Mouse (Mus musculus) layer of hippocampus, adult 9-10 months (tissue): ENCODE measurements around the gene Rcbtb2.

Source experiments
- DNase-seq: peaks from one replicate; pipeline ENCODE4 v3.0.0; 2022; ENCODE audit warnings: low spot score

Gene Rcbtb2

DNA sequence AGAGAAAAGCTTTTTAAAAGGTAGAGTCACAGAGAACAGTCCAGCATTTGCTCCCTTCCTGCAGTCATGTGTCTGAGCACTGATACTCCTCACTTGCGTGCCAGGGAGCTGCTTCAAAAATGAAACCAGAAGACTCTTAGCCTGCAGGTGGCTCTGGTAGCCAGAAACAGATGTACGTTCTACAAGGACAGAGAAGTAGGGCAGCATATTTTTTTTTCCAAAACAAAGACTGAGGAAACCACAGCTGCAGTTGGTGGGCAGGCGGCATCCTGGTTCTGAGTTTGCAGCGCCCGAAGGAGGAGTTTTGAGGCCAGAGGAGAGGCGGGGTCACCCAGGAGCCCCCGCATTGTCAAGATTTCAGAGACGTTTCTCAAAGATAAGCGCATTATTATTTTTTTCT lies 5.9 kb upstream of the Rcbtb2 start:
- DNase-seq, result no peak

DNA sequence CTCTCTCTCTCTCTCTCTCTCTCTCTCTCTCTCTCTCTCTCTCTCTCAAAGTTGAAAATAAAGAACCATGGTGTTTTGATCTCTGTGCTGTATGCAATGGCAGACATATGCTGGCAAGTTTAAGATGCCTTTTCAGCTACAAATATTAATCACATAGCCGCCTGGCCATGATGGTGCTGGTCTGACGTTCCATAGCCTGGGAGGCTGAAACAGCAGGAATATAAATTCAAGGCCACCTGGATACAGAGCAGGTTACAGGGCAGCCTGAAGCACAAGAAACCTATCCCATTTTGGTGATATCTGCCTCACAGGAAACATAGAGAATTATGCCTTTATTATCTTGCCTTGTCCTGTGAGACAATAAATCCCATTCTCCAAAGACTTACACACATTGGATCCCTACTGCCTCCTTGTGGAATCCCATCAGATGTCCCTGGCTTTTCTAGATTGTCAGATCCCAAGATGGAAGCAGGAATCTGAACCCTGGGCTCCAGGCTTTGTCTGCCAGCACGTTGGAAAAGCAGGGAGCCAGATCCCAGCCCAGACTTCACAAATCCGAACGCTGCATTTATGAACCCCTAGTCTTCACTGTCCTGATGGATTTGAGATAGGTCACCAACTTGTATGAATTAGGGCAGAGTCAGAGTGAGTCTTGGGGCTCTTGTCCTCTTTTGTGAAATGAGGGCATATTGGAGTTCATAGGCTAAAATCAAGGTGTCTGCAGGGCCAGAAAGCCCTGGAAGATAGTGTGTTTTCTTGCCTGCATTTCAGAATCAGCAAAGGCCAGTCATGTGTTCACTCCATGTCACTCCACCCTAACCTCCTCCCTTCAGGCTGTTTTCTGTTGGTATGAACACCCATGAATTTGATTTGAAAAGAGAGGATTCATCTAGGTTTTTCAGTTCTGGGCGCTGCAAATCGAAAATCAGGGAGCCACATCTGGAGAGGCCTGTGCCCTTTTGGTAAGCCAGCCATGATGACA lies 5.1 kb upstream of the Rcbtb2 start:
- DNase-seq, result no peak

DNA sequence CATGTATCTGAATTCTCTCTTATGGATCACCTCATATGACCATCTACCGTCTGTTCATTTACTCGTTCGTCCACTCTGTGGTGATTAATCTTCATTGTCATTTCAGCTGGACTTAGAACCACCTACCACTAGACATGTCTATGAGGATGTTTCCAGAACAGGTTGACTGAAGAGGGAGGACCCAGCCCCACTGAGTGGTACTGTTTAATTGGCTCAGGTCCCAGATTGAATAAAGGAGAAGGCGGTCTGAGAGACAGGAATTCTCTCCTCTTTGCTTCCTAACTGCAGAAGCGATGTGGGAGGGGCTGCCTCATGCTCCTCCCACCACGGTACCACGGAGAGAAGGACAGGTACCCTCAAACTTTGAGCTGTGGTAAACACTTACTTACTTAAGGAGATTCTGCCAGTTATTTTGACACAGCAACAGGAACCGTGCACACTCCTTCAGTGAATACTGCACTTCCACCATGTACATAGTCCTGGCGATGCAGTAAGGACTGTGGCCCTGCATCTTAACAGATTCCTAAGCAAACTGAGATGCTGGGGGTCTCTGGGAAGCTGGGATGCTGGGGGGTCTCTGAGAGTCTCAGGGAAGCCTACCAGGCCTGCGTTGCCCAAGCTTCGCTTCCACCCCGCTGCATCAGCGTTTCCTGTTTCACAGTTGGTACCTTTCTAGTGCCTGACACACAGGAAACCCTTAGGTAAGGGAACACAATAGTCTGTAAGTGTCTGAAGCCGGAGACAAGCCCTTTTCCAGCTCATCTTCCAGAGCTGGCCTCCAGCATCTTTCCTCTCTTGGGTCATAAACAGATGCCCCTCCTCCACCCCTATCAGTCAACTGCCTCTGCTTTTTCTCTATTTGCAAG lies 4.1 kb upstream of the Rcbtb2 start:
- no peak for DNase-seq

DNA sequence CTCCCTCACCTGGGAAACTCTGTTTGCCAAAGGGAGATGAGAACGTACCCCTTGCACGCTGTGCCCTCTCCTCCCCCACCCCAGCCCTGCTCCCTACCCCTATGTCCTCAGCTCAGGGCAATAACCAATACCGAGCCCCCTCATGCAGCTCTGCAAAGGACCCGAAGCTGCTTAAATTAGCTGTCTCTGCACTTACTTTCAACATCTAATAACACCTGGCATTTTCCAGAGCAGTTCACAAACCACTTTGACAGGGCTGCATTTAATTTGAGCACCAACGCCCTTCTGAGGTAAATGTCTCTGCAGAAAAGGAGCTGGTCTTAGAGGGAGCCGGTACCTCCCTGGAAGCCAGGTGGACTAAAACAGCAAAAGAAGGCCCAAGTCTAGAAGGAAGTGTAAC lies 3.4 kb upstream of the Rcbtb2 start:
- no peak for DNase-seq

DNA sequence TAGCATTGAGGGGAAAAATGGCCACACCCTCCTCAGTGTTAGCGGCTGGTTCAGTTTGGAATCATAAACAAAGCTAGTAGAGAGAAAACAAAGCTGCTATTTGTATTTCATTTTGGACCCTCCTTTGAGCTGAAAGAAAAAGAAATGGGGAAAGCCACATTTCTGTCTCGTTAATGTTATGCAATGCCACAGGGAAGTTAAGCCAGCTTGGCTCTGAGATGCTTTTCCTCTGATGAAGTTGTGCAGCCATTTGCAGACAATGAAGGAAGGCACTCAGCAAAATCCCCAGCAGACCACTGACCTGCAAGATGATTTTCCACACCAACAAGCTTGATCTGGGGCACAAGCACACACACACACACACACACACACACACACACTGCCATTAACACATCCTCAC lies 2.9 kb upstream of the Rcbtb2 start:
- DNase-seq, result no peak

DNA sequence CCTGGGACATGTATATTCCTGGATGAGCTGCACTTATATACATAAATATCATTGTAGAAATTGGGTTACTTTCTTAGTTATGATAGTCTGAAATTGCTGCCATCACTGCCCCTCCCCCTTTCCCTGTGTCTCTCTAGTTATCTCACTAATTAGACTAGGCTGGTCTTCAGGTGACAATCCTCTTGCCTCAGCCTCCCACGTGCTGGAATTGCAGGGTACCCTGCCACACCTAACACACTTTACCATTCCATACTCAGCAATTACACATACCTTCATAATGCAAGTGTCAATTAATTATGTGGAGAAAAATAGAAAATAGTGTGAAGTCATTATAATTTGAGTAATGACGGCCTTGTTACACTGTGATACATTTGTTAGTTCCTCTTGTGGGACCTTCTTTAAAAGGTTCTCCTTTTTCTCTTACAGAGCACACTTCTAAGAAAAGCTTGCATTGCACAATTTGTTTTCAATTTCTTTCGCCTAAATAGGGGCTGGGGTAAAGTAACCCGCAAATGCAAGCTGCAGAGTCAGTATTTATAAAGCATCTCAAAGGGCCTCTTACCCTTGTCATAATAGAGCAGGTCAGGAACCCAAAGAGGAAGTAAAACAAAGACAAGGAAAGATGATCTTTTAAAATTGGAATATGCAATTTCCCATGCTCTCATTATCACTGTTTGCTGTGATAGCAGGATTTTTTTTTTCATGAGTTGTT lies 470 bp upstream of the Rcbtb2 start:
- DNase-seq, result no peak

DNA sequence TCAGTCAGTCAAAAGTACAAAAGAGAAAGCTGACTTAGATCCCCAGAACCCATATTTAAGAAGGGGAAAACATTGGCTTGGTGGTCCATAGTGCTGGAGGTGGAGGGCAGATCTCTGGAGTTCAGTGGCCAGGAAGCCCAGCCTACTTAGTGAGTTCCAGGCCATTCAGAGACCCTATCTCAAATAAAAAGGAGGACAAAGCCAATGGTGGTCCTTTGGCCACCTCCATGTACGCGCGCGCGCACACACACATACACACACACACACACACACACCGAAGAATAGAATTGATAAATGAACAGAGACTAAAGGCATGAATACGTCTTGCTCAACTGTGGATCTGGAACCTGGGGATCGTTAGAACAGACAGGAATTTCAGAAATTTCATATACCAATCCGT lies 544 bp downstream of the Rcbtb2 start:
- no peak for DNase-seq

DNA sequence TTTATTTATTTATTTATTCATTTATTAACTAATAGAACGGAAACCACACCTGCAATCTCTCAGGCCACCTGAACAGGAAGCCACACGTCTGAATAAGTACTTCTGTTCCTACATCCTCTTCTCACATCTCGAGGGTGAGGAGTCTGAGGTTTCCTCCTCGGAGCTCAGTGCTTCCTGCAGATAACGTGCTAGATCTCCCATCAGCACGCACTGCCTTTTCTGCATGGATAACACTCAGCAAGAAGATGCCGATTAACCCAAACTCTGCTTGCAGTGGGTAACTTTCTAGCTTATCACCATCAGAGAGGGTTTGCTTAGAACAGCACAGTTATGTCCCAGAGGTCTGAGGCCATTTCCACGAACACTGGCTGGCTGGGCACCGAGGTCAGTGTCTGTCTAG lies 949 bp downstream of the Rcbtb2 start:
- no peak for DNase-seq

DNA sequence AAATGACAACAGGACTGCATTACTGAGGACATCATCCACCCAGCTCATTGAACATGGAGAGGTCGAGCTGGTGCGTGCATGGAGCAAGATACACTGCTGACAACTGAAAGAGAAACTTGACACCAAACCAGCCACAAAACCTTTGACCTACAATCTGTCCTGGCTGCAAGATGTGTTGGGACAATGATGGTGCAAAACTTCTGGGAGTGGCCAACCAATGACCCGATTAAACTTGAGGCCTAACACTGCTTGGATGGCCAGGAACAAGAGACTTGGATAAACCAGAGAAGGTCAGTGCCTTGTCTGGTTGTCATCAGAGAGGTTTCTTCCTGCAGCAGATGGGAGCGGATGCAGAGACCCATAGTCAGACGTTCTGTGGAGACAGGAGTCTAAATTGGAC lies 7.7 kb downstream of the Rcbtb2 start:
- DNase-seq, result no peak

DNA sequence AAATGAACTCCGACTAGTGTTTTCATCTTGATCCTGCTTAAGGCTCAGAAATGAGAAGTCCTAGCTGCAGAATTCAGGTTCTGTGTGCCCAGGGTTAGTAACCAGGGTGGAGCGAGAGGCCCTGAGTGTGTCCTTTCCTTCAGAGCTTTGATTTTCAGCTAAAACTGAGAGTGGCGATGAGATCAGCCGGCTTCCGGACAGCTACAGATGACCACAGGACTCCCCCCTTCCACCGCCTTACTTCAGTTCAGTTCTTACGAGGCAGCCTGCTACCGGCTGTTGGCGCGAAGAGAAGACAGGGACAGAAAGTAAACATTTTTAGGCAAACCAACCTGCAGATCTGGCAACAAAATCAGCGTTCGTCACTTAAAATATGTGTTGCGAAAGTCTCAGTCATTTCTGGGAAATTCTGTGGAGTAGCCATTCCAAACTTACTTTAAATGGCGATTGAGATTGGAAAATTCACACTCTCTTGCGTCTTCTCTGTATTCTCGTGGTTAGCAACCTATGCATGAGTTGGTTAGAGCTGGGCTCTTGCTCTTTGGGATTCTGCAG lies 9.1 kb downstream of the Rcbtb2 start:
- DNase-seq, result no peak

DNA sequence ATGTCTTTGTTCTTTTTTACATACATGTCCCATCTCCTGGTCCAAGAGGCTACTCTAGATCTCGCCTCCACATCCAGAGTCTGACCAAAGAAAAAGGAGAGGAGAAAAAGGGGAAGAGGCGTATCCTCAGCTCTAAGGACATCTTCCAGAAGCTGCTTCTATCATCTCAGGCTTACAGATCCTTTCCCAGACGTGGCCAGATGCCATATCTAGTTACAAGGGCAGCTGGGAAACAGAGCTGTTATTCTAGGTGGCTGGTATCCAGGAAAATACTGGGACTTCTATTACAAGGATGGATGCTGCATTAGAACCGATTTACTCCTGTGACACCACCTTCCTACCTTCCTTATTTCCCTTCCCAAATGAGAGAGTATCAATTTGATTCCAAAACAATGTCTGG lies 9.9 kb downstream of the Rcbtb2 start:
- no peak for DNase-seq

DNA sequence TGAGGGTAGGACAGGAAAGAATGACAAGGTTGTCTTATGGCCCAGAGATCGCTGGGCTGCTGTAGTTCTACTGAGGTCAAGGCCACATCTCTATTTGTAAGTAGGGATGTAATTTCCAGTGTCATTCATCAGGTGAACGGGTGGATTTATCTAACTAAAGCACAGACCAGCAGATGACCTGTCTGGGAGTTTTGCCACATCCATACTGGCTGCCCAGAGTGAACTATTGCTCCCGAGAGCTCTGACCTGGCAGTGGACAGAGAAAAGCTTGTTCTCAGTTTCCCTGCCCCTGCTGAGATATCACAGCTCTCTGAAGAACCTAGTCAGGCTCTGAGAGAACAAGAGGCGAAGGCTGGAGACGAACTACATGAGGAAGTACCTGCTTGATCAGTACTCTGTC lies 14.4 kb downstream of the Rcbtb2 start:
- no peak for DNase-seq

DNA sequence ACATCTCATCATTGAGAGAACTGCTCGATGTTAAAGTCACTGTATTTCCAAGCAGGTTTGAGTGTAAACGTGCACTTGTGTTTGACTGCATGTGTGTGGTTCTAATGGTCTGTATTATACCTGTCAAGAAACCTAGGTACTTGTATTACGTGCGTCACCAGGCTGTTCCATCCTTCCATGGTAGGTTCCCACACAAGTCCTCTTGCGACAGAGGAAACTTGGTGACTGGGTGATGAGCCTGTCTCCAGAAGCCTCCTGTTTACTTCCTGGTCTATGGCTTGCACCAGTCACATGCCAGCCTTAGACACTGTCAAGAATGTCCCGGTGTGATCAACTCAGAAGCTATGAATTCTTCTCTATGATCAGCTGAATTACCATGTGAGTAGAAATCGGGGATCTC lies 15.6 kb downstream of the Rcbtb2 start:
- no peak for DNase-seq

DNA sequence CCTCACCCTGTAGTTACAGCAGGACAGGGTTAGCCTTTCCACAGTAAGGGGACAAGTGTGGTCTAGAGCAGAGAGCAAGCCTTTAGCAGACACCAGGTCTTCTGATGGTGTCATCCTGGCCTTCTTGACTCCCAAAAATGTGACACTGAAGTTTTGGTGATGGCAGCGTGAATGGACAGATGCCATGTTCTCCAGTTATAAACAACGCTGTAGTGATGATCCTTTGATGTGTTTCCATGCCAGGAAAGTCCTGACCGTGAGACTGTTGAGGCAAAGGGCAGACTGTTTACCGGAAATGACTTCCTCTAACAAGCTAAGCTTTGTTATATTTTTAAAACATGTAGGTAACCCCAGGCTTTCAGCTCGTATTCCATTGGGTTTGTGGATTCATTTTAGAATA lies 17.0 kb downstream of the Rcbtb2 start:
- DNase-seq, result no peak

DNA sequence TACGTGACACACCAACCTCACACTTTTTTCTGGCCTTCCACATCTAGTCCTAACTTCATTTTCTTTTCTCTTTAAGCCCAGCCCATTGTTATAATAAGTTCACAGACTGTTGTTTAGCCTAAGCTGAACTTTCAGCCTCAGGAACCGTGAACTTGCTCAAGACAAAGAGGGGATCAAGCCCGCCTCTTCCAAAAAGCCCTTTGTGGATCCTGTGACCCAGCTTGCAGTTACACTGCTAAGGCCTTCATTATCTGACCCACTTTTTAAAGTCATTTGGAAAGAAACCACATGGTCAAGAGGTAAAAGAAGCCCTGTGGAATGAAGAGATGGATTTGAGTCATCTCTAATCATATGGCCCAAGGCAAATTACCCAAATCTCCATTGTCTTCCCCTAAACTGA lies 19.0 kb downstream of the Rcbtb2 start:
- DNase-seq, result no peak

DNA sequence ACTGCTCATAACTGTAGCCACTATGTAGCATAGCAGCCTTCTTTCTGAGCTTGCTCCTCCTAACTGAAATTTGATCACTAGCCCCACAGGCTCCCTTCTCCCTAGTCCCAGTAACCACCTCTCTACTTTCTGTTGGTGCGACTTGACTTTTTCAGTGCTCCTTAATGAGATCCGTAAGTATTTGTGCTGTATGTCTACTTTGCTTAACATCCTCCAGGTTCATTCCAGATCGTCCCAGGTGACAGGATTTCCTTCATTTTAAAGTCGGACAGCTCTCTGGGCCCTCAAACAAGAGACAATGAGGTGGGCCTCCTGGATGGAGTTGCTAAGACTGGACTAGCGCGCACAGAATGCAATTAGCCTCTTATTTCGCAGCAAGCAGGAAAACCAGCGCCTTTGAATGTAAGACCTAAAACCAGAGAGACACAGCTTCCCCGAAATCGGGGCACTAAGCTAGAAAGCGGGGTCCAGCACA lies 19.6 kb downstream of the Rcbtb2 start:
- DNase-seq, result no peak

DNA sequence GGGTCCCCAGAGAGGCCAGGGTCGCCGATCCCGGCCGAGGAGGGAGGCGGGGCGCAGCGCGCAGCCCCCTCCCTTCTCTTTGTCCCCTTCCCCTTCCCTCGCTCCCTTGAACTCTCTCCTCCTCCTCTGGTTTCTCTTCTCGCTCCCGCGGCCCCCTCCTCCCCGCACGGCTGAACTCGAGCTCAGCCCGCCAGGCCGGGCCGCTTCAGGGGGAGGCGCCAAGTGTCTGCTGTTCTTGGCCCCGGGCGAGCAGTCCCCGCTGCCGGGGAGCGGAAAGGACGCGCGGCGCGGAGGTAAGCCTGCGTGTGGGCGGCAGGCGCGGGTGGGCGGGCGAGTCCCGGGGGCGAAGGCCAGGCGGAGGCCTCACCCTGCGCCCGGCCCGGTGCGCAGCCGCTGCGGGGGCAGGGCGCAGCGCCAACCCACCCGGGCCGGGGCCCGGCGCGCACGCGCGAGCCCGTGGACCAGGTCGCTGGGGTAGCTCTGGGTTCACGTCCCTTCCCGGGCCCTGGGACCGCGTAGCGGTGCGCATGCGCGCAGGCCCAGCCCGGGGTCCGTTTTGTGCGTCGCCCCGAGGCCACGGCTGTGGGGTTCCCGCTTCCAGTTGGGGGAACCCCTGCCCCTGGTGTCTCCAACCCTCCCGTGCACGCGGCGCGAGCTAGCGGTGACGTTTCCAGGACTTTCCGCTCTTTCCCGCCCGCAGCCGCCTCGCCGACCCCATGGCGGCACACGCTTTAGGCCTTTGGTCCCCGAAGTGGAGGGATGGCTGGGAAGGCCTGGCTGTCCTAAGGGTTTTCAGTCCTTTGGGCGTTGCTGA lies 20.3 kb downstream of the Rcbtb2 start:
- DNase-seq, result no peak

DNA sequence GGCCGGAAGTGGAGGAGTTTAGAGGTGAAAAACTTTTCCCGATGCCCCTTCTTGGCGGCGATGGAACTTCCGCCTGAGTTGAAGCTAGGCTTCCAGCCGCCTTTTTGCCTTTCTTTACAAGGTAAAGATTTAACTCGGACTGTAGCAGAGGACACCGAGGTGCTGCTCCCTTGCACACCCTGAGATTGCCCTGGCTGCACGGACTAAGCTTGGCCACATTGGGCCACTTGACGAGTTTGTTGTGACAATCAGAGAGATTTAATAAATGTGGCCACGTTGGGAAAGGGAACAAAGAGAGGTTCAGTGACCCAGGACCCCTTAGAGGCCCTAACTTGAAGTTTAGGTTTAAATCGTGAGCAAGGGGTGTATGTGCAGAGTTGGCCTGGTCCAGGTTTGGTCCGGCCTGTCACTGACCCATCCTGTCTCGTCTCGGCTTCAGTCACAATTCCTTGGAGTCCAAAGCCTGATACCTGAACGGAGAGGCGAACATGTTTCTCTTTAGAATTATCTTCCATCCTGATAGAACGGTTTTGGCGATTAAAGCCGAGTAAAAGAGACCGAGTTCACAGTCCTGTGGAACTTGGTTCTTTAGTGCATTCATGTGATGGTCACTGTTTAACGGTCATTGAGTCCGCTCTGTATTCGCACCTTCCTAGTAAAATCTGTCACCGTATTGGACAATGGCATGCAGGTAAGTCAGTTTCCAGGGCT lies 21.0 kb downstream of the Rcbtb2 start:
- DNase-seq, result no peak

DNA sequence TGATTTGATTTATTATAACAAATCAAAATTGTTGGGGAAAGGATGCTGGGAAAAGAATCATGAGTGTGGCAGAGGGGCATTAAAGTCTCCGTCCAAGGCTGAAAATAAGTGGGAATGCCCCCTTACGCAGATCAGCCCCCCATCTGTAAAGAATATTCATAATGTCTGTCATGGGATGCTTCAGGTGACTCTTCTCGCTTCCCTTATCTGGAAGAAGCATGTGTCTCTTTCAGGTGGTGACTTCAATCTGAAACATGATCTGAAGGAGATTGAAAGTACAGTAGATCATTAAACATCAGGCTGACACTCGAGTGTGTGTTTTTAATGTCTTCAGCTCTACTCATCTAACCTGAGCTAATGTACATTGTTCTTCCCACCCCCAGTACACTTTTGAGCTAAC lies 22.7 kb downstream of the Rcbtb2 start:
- DNase-seq, result no peak

DNA sequence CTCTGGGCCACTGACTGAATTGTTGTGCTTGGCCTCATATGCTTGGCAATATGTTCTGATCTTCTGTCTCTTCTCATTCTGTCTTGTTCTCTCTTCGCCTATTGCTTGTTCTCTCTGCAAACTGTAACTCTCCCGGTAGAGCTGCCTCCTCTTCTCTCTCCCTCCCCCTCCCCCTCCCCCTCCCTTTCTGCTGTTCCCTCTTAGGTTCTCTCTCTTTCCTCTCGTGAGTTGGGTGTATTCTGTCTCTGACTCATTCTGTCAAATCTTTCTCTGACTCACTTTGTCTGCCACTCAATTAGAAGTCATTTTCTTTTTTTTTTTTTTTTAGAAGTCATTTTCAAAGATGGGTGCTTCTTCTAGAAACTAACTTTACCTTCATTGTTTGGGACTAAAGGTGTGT lies 23.9 kb downstream of the Rcbtb2 start:
- no peak for DNase-seq

DNA sequence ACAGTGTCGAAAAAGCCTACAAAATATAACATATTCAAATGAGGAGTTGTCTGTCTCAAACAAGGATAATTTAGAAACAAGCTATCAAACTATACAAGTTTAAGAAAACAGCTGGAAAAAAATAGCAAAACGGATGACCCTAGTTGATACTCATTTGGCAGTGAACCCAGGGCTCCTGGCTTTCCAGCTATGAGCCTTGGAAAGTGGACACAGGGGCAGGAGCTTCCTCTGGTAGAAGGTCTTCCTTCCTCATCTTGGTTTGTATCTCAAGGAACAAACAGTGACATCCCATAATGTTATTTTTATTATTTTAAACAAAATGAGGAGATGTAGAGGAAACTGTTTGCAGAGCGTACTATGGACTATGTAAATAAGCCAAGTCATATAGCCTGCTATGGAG lies 25.3 kb downstream of the Rcbtb2 start:
- no peak for DNase-seq
